Mouse (Mus musculus): Measurements from ENCODE around the gene She.
A peak's percentile ranks its signal among the peaks of the same experiment; 100 is the strongest.

She gene

GRCm38 (mm10) chr3:89817056-89817455 lies 14.1 kb upstream of the She start:
- peak in 1 of 2 experiments; percentile 13 for DNase-seq (ENCODE audit: low spot score in 2 of 2)

GRCm38 (mm10) chr3:89818605-89819004 lies 12.6 kb upstream of the She start:
- DNase-seq (ENCODE audit: low spot score in 2 of 2) = no peak

- DNase-seq (ENCODE audit: low spot score in 2 of 2) = no peak
These were observed 11.3 kb upstream of the She start for GRCm38 (mm10) chr3:89819897-89820296.

DNA sequence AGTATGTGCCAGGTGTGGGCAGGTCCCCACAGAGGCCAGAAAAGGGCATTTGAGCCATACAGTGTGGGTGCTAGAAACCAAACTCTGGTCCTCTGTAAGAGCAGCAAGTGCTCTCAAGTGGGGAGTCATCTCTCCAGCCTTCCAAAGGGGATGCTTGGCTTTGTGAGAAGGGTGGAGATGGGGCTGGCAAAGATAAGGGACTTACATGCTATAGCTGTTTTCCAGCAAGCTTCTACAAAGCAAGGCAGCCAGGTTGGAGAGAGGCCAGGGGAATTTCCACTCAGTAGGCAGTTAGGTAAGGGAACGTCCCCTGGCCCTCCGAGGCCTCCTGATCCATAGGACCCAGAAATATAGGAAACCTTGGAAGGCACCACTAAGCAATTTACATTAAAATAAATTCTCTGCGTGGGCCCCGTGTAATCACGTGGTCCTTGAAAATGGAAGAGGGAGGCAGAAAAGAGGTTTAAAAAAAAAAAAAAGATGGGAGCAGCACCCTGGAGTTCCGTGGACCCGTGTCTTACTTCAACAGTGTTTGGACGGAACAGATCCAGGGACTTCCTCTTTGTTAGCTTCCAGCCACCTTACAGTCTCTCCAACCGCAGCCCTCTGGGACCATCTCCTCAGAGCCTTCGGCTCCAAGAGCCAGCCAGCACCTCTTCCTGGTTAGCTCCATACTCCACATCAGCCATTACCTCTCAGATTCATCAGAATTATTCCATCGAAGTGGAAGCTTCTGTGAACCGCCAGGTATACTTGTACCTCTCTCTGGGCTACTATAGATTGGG lies 10.7 kb upstream of the She start:
- DNase-seq (ENCODE audit: low spot score in 2 of 2) = no peak

- no peak for DNase-seq (ENCODE audit: low spot score in 2 of 2)
These were observed 10.1 kb upstream of the She start for GRCm38 (mm10) chr3:89821096-89821513.

DNA sequence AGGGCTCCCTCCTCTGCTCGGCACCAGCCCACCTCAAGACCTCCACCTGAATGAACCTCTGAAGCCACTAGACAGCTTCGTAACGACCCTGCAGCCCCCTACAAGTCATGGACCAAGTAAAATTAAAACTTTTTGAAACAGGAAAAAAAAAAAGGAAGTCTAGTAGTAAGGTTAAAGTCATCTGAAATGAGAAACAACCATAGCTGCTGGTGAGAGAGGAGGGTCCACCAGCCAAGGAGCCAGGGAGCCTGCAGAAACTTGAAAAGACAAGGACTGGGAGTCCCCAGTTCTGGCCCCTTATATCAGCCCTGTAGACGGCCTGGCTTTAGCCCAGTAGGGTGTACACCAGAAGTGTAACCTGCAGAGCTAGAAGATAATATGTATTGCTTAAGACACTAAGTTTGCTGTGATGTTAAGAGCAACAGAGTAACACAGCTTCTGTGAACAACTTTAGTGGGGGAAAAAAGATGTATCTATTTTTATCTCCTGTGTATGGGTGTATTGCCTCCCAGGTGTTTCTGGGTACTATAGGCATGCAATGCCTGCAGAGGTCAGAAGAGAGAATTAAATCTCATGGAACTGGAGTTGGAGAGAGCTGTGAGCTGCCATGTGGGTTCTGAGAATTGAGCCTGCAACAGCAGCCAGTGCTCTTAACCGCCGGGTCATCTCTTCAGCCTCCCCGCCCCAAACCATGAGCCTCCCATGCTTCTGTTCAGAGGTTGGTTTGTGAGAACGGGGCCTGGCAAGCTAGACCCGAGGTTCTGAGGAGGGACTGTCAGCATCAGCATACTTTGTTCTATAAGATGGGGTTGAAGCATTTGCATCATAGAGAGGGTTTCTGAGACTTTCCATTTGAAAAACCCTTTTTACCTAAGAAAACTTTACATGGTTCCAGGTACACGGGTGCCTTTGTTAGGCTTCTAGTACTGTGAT lies 9.4 kb upstream of the She start:
- no peak for DNase-seq (ENCODE audit: low spot score in 2 of 2)

DNA sequence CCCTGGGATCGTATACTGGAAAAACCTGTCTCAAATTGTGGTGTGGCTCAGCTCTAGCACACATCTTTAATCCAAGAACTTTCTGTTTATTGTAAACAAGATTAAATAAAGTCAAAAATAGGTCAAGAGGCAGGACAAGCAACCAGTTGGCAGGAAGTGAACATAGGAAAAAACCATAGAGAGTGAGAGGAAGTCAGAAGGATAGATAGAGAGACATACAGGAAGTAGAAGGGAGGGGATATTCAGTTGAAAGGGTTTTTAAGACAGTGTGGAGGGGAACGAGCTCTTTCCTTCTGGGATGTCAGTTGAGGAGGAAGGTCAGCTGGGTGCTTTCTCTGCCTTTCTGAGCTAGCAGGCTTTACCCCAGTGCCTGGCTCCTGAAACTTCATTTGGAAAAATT lies 7.6 kb upstream of the She start:
- no peak for DNase-seq (ENCODE audit: low spot score in 2 of 2)

DNA sequence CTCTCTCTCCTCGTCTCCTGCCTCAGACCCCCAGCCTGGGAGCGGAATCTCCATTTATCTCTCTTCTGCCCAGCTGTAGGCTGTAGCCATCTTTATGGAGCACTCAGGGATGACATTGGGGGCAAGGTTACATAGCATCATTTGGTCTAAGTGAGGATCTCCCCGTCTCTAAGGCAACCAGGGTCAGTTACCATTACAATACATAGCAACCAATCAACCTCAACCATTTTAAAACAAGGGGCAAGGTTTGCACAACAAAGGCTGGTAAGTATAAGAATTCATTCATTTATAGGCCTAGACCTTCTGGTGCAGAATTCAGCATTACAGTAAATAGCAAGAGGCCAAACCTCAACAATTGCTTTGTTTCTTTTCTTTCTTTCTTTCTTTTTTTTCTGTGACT lies 4.9 kb upstream of the She start:
- no peak for DNase-seq (ENCODE audit: low spot score in 2 of 2)

DNA sequence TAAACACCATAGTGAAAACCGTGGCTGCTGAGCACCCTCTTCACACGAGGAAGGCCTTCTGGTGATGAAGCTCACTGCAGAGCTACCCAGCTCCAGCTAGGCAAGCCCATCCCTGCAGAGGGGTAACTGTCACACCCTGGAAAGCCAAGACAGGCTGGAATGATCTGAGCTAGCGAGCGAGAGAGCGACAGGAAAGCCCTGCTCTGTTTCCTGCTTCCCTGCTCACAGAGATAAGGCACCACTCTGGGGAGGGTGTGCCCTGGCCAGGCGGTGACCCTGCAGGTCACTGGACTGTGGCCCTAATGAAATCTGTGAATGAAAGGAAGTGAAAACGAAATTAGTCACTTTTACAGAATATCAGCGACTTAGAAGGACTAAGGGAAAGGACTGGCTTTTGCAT lies 4.2 kb downstream of the She start:
- DNase-seq (ENCODE audit: low spot score in 2 of 2) = no peak

- no peak for DNase-seq (ENCODE audit: low spot score in 2 of 2)
These were observed 11.1 kb downstream of the She start for GRCm38 (mm10) chr3:89842258-89842657.

DNA sequence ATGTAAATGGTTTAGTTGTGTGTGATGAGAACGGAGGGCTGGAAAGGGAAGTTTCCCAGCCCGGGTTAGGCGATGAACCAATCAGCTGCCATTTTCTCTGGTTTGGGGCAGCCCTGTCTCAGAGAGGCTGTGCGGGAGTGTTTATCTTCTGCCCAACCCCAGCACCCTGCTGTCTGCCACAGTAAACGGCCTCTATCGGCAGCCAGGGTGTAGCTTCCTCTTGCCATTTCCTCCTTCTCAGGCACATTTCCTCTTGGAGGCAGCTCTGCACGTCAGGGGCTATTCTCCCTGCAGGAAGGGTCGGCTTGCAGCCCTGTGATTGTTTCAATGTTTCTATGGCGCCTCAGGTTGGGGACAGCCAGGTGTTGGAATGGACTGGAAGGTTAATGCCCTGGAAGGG lies 12.0 kb downstream of the She start:
- no peak for DNase-seq (ENCODE audit: low spot score in 2 of 2)

GRCm38 (mm10) chr3:89845814-89846213 lies 14.6 kb downstream of the She start:
- DNase-seq (ENCODE audit: low spot score in 2 of 2) = no peak

DNA sequence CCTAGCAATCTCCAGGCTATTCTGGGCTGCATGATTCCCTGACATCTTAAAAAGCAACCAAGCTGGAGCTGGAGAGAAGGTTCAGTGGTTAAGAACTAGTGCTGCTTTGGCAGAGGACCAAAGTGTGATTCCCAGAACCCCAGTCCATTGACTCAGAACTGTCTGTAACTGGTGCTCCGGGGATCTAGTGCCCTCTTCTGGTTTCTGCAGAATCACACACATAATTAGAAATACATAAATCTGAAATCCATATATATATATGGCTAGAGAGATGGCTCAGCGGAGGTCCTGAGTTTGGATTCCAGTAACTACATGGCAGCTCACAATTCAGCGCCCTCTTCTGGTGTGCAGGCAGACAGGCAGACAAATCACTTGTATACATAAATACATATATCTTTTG lies 16.0 kb downstream of the She start:
- DNase-seq (ENCODE audit: low spot score in 2 of 2) = no peak

DNA sequence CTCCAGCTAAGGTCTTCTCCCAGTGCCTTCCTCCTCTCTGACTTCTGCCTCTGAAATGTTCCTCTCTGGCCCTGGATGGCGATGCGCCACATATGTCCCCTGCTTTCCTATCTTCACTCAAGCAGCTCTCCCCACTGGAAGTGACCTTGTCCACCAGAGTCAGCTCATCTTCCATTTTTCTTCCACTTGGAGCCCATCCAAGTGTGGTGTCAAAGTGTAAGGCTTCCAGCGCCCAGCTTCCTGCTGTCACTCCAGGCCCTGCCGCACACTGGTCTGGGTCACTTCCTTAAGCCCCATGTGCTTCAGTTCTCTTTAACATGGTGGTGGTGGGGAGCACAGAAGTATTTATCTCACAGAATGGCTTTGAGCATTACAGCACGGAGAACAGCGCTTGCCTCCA lies 16.4 kb downstream of the She start:
- DNase-seq (ENCODE audit: low spot score in 2 of 2) = no peak

- DNase-seq (ENCODE audit: low spot score in 2 of 2) = no peak
These were observed 16.9 kb downstream of the She start for GRCm38 (mm10) chr3:89848083-89848482.

DNA sequence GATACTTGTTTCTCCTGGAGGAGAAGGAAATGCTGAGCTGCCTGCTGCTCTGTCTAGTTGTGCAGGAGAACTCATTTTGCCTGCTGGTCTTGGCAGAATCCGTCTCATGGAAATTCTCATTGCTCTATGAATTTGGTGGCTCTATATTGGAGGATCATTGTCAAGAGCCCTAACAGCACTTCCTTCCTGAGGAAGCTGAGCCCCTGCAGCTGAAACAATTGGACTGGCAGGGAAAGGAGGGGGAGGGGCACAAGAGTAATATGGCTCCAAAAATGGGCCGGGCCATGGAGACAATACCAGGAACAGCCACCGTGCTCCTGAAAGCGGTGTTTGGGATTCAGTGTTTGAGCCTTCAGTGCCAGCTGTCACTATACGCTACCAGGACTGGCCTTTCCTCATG lies 22.6 kb downstream of the She start:
- DNase-seq (ENCODE audit: low spot score in 2 of 2) = no peak

GRCm38 (mm10) chr3:89857353-89857752 lies 26.2 kb downstream of the She start:
- DNase-seq (ENCODE audit: low spot score in 2 of 2) = no peak

GRCm38 (mm10) chr3:89858123-89858522 lies 27.0 kb downstream of the She start:
- no peak for DNase-seq (ENCODE audit: low spot score in 2 of 2)

DNA sequence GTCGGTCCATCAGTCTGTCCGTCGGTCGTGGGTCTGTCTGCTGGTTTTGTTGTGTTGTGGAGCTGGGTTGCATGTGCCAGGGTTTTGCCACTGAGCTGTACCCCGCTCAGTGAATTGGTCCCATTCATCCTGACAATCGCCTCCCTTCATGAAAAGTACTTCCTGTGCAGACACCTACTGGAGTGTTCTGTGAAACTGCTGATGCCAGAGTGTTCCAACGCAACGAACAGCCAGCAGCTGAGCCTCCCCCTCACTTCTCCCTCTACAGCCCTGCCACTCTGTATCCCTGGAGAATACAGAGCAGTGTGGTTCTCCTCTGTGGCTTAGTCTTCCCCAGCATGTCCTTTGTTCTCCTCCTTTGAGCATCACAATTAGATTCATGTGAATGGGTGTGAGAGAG lies 27.7 kb downstream of the She start:
- DNase-seq (ENCODE audit: low spot score in 2 of 2) = peak; percentile 42 to 79

GRCm38 (mm10) chr3:89859936-89860335 lies 28.8 kb downstream of the She start:
- no peak for DNase-seq (ENCODE audit: low spot score in 2 of 2)

GRCm38 (mm10) chr3:89860343-89860742 lies 29.2 kb downstream of the She start:
- no peak for DNase-seq (ENCODE audit: low spot score in 2 of 2)

DNA sequence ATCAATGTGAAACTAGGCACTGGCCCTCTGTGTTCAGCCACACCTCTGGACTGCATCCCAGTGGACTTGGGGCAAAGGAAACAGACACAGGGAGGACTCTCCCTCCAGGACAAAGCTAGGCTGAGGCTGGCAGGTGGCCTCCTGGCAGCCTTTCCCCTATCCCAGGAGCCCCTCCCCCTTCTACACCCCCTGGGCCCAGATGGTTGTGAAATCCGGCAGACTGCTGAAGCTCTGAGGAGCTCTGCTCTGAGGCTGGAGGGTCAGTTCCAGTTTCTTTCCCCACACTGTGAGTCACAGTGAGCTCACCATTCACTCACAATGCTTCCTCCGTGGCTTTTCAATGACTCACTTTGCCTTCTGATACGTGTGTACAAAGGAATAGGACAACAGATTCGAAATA lies 29.9 kb downstream of the She start:
- peak in 1 of 2 experiments; percentile 33 for DNase-seq (ENCODE audit: low spot score in 2 of 2)

DNA sequence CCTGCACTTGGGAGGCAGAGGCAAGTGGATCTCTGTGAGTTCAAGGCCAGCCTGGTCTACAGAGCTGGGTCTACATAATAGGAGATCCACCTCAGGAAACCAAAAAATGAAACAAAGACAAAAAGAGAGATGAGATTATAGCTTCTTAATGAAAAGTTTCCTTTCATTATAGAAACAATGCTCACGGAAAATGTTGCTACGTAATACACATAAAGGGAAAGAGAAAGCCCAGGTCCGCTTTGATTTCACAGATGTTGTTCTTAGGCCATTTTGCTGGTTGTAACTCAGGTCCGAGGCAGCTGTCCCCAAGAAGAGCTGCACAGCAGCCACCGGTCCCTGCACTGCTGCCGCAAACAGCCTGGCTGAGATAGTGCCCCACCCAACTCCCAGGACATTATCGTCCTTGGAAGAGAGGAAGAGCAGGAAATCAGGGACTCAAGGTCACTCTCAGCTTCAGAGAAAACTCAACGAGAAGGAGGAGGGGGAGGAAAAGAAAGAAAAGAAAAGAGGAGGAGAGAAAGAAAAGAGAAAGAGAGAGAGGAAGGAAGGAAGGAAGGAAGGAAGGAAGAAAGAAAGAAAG lies 31.1 kb downstream of the She start:
- no peak for DNase-seq (ENCODE audit: low spot score in 2 of 2)
